Mouse (Mus musculus): ENCODE data around the gene Cnp.
A peak's percentile ranks its signal among the peaks of the same experiment; 100 is the strongest.
"Not testable (repeated sequence)": the region's sequence is repeated elsewhere in the genome, so short reads cannot be mapped to it uniquely, and the experiment has no call there.

Cnp gene

GRCm38 (mm10) chr11:100574708-100575483 is at the start of gene Cnp:
Gene Cnp (plus strand): TSS chr11:100574904.
- DNase-seq: peak; percentile 90 to 91

GRCm38 (mm10) chr11:100524987-100525630 is 49.6 kb upstream of the Cnp start:
- DNase-seq: no peak

- no peak for DNase-seq
These were observed 48.5 kb upstream of the Cnp start for GRCm38 (mm10) chr11:100526052-100526816.

GRCm38 (mm10) chr11:100527066-100527457 is 47.6 kb upstream of the Cnp start:
- peak; percentile 65 to 73 for DNase-seq

- peak; percentile 99 for DNase-seq
These were observed 47.0 kb upstream of the Cnp start, which contains the start of gene Acly for GRCm38 (mm10) chr11:100527458-100528374. Gene Acly (minus strand): TSS chr11:100528000.

- no peak for DNase-seq
These were observed 46.1 kb upstream of the Cnp start for GRCm38 (mm10) chr11:100528375-100529165.

GRCm38 (mm10) chr11:100533871-100534270 is 40.8 kb upstream of the Cnp start:
- no peak for DNase-seq

GRCm38 (mm10) chr11:100534411-100534810 is 40.3 kb upstream of the Cnp start:
- not testable (repeated sequence) for DNase-seq

GRCm38 (mm10) chr11:100534821-100535220 is 39.9 kb upstream of the Cnp start:
- DNase-seq: not testable (repeated sequence)

- DNase-seq: no peak
These were observed 38.7 kb upstream of the Cnp start for GRCm38 (mm10) chr11:100535996-100536395.

- no peak for DNase-seq
These were observed 38.2 kb upstream of the Cnp start for GRCm38 (mm10) chr11:100536466-100536865.

GRCm38 (mm10) chr11:100540966-100541365 is 33.7 kb upstream of the Cnp start:
- no peak for DNase-seq

GRCm38 (mm10) chr11:100541577-100541976 is 33.1 kb upstream of the Cnp start:
- no peak for DNase-seq

GRCm38 (mm10) chr11:100544832-100545745 is 29.6 kb upstream of the Cnp start, which contains the start of gene Ttc25:
Gene Ttc25 (plus strand): TSS chr11:100545607.
- peak; percentile 73 to 74 for DNase-seq

GRCm38 (mm10) chr11:100545746-100546085 is 29.0 kb upstream of the Cnp start:
- no peak for DNase-seq

- no peak for DNase-seq
These were observed 27.7 kb upstream of the Cnp start for GRCm38 (mm10) chr11:100546955-100547354.

- no peak for DNase-seq
These were observed 26.6 kb upstream of the Cnp start for GRCm38 (mm10) chr11:100548141-100548540.

GRCm38 (mm10) chr11:100549466-100549865 is 25.2 kb upstream of the Cnp start:
- DNase-seq: no peak

- DNase-seq: no peak
These were observed 24.6 kb upstream of the Cnp start for GRCm38 (mm10) chr11:100550101-100550500.

- DNase-seq: no peak
These were observed 21.9 kb upstream of the Cnp start for GRCm38 (mm10) chr11:100552842-100553241.
